Mouse (Mus musculus) lung, adult 2 months (tissue): ENCODE measurements around the gene Zfp184.

ENCODE experiments used
- CTCF ChIP-seq: fragments of 200-500 bp; IDR thresholded peaks from 2 replicates; pipeline ENCODE4 v1.5.1; 2011; ENCODE audit warnings: mild to moderate bottlenecking, low read length, control low read depth; ENCODE audit not compliant: insufficient read depth
- POLR2A ChIP-seq: fragments of 200-500 bp; IDR thresholded peaks from 2 replicates; pipeline ENCODE4 v1.6.1; 2011; ENCODE audit warnings: low read depth, mild to moderate bottlenecking, control low read depth, low read length, borderline replicate concordance; ENCODE audit errors: extremely low read depth

- TF ChIP-seq CTCF = no peak
- no peak for TF ChIP-seq POLR2A
Measured at GRCm38 (mm10) chr13:21935833-21936232, 9.1 kb upstream of the Zfp184 start.
